Mouse (Mus musculus): ENCODE measurements around the gene Zranb1. TPM values are rescaled to one million over a fixed set of nuclear protein-coding genes. Genes with fewer than 3 reads are reported as not detected.

Gene Zranb1
- total and polyA plus RNA-seq, 3 experiments: 8.2 to 37.2 (median 31.5) TPM

DNA sequence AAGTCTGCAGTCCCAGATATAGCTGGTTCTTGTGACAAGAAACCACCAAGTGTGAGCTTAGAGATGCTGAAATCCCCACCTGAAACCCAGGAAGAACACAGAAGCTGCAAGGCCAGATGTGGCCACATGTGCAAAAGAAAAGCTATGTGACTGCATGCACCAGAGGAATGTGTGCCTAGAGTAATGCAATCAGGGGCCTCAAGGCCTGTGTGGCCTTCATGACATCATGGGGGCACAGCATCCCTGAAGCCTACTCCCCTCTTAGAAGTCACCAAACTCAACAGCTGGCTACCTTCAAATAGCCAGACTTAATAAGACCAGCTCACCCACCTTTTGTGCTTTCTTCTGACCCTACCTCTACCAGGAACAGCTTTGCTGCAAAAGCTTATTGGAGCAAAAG, 105.0 kb downstream of the Zranb1 start:
- intact Hi-C loops (cut with DNase I): no loop called here
- TF ChIP-seq POLR2A (IDR thresholded peaks at IDR 0.05; ENCODE audit: insufficient read depth, low read depth, low read length) (no peak), CTCF (IDR thresholded peaks at IDR 0.05) (no peak)
- no peak overlapping the region for H3K27ac ChIP-seq
- H3K27me3 ChIP-seq (ENCODE audit: control insufficient read depth, insufficient read depth, low read length): no peaks in the 10 kb centered on the region
- H3K4me3 ChIP-seq: no peak overlapping the region
- DNase-seq: no peak
- no peak overlapping the region for H3K9ac ChIP-seq (ENCODE audit: low read depth, low read length)
- H3K79me2 ChIP-seq (replicated peaks; ENCODE audit: control insufficient read depth, insufficient read depth, low read length): peaks cover 6% of the 10 kb centered on the region
- H3K36me3 ChIP-seq (ENCODE audit: control insufficient read depth, insufficient read depth, low read length): peaks cover 7% of the 10 kb centered on the region
- H3K4me1 ChIP-seq (ENCODE audit: control insufficient read depth, insufficient read depth, low read length): peaks cover 32% of the 10 kb centered on the region

Other genes with a start within 250 kb of the Zranb1 start
- 10 to 100 TPM; 22.0 to 26.9 TPM for gene Fam53b, start 117.3 kb upstream of the Zranb1 start, total RNA-seq (2021)
- gene Fam53b, start 117.3 kb upstream of the Zranb1 start, polyA plus RNA-seq (2012; rRNA removed): 22.5 and 25.7 TPM in 2 replicates
- 1 to 10 TPM; 7.7 TPM for gene Eef1akmt2, start 78.5 kb upstream of the Zranb1 start, total RNA-seq (2021)
- 5.2 and 6.0 TPM in 2 replicates for gene Eef1akmt2, start 78.5 kb upstream of the Zranb1 start, polyA plus RNA-seq (2012; rRNA removed)
- gene Abraxas2, start 71.9 kb upstream of the Zranb1 start, total RNA-seq (2021): 10 to 100 TPM; 20.3 to 21.3 TPM
- 9.8 and 15.9 TPM in 2 replicates for gene Abraxas2, start 71.9 kb upstream of the Zranb1 start, polyA plus RNA-seq (2012; rRNA removed)
- gene Fgfr2, start 192.2 kb downstream of the Zranb1 start, total RNA-seq (2021): 1 to 10 TPM; 1.1 to 1.3 TPM
- gene Fgfr2, start 192.2 kb downstream of the Zranb1 start, polyA plus RNA-seq (2012; rRNA removed): 2.0 and 2.2 TPM in 2 replicates
- 10 to 100 TPM; 28.1 to 28.3 TPM for gene Ctbp2, start 193.2 kb downstream of the Zranb1 start, total RNA-seq (2021)
- 22.8 and 28.5 TPM in 2 replicates for gene Ctbp2, start 193.2 kb downstream of the Zranb1 start, polyA plus RNA-seq (2012; rRNA removed)

Data from heart, adult 2 months (tissue).